14 mouse cellular contexts compared by ENCODE assay signal in the genomic region with DNA sequence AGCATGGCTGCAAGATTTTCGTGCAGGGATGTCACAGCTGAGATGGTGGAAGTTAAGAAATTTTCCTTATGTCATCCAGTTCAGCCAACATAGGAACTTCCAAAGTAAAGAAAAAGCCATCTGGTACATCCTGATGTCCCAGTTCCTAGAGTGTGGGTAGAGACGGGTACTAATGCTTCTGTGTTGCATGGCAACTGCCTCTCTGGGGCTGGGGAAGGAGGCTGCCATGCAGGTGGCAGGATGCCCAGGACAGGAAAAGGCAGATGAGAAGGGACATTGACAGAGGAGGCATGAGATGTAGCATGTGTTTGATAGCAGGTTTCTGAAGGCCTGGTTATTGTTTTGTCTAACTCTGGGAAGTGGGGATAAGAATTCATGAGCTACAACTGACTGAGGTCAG.
DNase-seq lines count a peak whose midpoint lies in the region; ATAC-seq and TF ChIP-seq lines count a peak whose summit lies in the region.
"Had no signal": no experiment of that assay in that cellular context is flagged by ENCODE, and none has a peak within 500 bp of the region (broad histone marks: within the 10 kb centered on the region; RNA-seq: fewer than 3 reads in every experiment).

No protein-coding gene starts in this region.

- no peak for ATAC-seq in erythroid progenitor cell, adult 5-6 weeks (replicated peaks; ENCODE audit: low FRiP score, poor library complexity, severe bottlenecking)
- ATAC-seq in erythroblast, adult 5-6 weeks (replicated peaks; ENCODE audit: low FRiP score, poor library complexity, severe bottlenecking): no peak
- ATAC-seq in megakaryocyte, adult 5-6 weeks (ENCODE audit: poor library complexity, severe bottlenecking): no peak
- ATAC-seq: intestine, embryonic 15.5 days had no signal

- peak overlapping the region; percentile 12; the same call in 1 of the 2 replicates for H3K27ac ChIP-seq in cortical plate, adult 2 months (ENCODE audit: insufficient read depth, low read length)
- H3K27ac ChIP-seq: embryonic facial prominence, embryonic 12.5 days; intestine, embryonic 15.5 days; limb, embryonic 10.5 days had no signal

- H3K4me3 ChIP-seq in cortical plate, adult 2 months (ENCODE audit: insufficient read depth, low read length): no peak overlapping the region
- H3K4me3 ChIP-seq: embryonic facial prominence, embryonic 12.5 days; intestine, embryonic 15.5 days; limb, embryonic 10.5 days; megakaryocyte, embryonic 14.5 days had no signal

- intact Hi-C loops in left cerebral cortex, postnatal 4 days (cut with DNase I): no loop called here

- DNase-seq in cerebellum, adult 11-12 months: peak; percentile 43
- DNase-seq in cerebellum, adult 11 months: no peak
- DNase-seq in layer of hippocampus, adult 9-10 months (ENCODE audit: low spot score): peak; percentile 46
- peak; percentile 44 for DNase-seq in left cerebral cortex, postnatal 4 days
- DNase-seq: gastrocnemius, postnatal 36 days; heart, postnatal 10 days had no signal

- TF ChIP-seq CTCF in cortical plate, adult 2 months (IDR thresholded peaks at IDR 0.05; ENCODE audit: extremely low read depth, insufficient read depth, low read length): no peak

- no peak for TF ChIP-seq POLR2A in cortical plate, adult 2 months (IDR thresholded peaks at IDR 0.05; ENCODE audit: extremely low read depth, insufficient read depth, low read length)

- H3K4me1 ChIP-seq in cortical plate, adult 2 months (ENCODE audit: control insufficient read depth, insufficient read depth, low read length): peaks cover 13% of the 10 kb centered on the region; the same call in 1 of the 2 replicates
- H3K4me1 ChIP-seq: intestine, embryonic 15.5 days; limb, embryonic 10.5 days; megakaryocyte, embryonic 14.5 days had no signal
